Comparison of ENCODE assay signal across 22 mouse cellular contexts in genomic region chr3:37235025-37235424, GRCm38 (mm10). TPM values are rescaled to one million over a fixed set of nuclear protein-coding genes. Genes with fewer than 3 reads are reported as not detected.
"Had no signal": no experiment of that assay in that cellular context is flagged by ENCODE, and none has a peak within 500 bp of the region (broad histone marks: within the 10 kb centered on the region; RNA-seq: fewer than 3 reads in every experiment).

No protein-coding gene starts in this region.

- H3K4me3 ChIP-seq: lung, embryonic 15.5 days; megakaryocyte, embryonic 14.5 days; midbrain, embryonic 10.5 days; midbrain, embryonic 12.5 days; neural tube, embryonic 12.5 days; stomach, embryonic 15.5 days had no signal

- H3K4me1 ChIP-seq: lung, embryonic 15.5 days; megakaryocyte, embryonic 14.5 days; midbrain, embryonic 10.5 days; midbrain, embryonic 12.5 days; neural tube, embryonic 12.5 days; stomach, embryonic 15.5 days had no signal

- H3K27me3 ChIP-seq: lung, embryonic 15.5 days; midbrain, embryonic 12.5 days; neural tube, embryonic 12.5 days; stomach, embryonic 15.5 days had no signal

- H3K9me3 ChIP-seq: lung, embryonic 15.5 days; megakaryocyte, embryonic 14.5 days; midbrain, embryonic 10.5 days; neural tube, embryonic 12.5 days; stomach, embryonic 15.5 days had no signal

- H3K9ac ChIP-seq: liver, postnatal 0 days; lung, embryonic 15.5 days; midbrain, embryonic 12.5 days; neural tube, embryonic 12.5 days; stomach, embryonic 15.5 days had no signal

- H3K36me3 ChIP-seq: lung, embryonic 15.5 days; midbrain, embryonic 10.5 days; midbrain, embryonic 12.5 days; neural tube, embryonic 12.5 days; stomach, embryonic 15.5 days had no signal

- DNase-seq: liver, postnatal 0 days; lung, adult 2 months; lung, postnatal 14 days; lung, postnatal 36 days; midbrain, embryonic 14.5 days; right cerebral cortex, postnatal 14 days; thymus, adult 2 months; thymus, postnatal 25 days; thymus, postnatal 4 days had no signal

- H3K4me2 ChIP-seq: lung, embryonic 15.5 days; midbrain, embryonic 12.5 days; neural tube, embryonic 12.5 days; stomach, embryonic 15.5 days had no signal

- ATAC-seq: liver, postnatal 0 days; lung, postnatal 0 days; midbrain, embryonic 16.5 days had no signal

- H3K27ac ChIP-seq: lung, embryonic 15.5 days; macrophage; midbrain, embryonic 10.5 days; midbrain, embryonic 12.5 days; neural tube, embryonic 12.5 days; stomach, embryonic 15.5 days; stomach, postnatal 0 days had no signal

RNA-seq across cellular contexts. Expression of gene Il21, which starts 2.6 kb away (rescaled TPM):
- polyA plus RNA-seq: liver, postnatal 0 days; lung, adult 2 months; lung, embryonic 15.5 days; lung, postnatal 0 days; macrophage; midbrain, embryonic 10.5 days; midbrain, embryonic 12.5 days; midbrain, embryonic 14.5 days; midbrain, embryonic 16.5 days; neural tube, embryonic 12.5 days; neural tube, embryonic 14.5 days; spleen, adult 2 months; stomach, embryonic 15.5 days; stomach, postnatal 0 days; urinary bladder, adult 2 months had no signal
